Mouse (Mus musculus) activated CD4-positive, CD25-positive, alpha-beta regulatory T cell, adult 4 months (primary cell): ENCODE measurements around the gene Nup107. TPM values are rescaled to one million over a fixed set of nuclear protein-coding genes. Genes with fewer than 3 reads are reported as not detected.

Experiments
- ATAC-seq: one replicate; pipeline ENCODE4 v1.8.0; 2017
- polyA plus RNA-seq, 2 experiments: library from polyadenylated mRNA; unstranded; fragments of 100-300 nt; shearing (Covaris generic); gene quantifications; one replicate each; pipeline ENCODE4 v1.2.1; 2017

Gene Nup107
- polyA plus RNA-seq, 2 experiments from 2014 or later: 45.3 to 51.8 TPM

GRCm38 (mm10) chr10:117801886-117802285, 9.4 kb upstream of the Nup107 start:
- no peak for ATAC-seq

GRCm38 (mm10) chr10:117799806-117800205, 7.3 kb upstream of the Nup107 start:
- ATAC-seq: no peak

GRCm38 (mm10) chr10:117798436-117799035, 6.0 kb upstream of the Nup107 start:
- ATAC-seq: no peak

- no peak for ATAC-seq
Measured at GRCm38 (mm10) chr10:117797684-117798083, 5.2 kb upstream of the Nup107 start.

GRCm38 (mm10) chr10:117797106-117797505, 4.6 kb upstream of the Nup107 start:
- no peak for ATAC-seq

- ATAC-seq: no peak
Measured at GRCm38 (mm10) chr10:117796181-117796580, 3.7 kb upstream of the Nup107 start.

- no peak for ATAC-seq
Measured at GRCm38 (mm10) chr10:117795206-117795605, 2.7 kb upstream of the Nup107 start.

- no peak for ATAC-seq
Measured at GRCm38 (mm10) chr10:117793436-117794030, 1.0 kb upstream of the Nup107 start.

GRCm38 (mm10) chr10:117791171-117791470, 1.4 kb downstream of the Nup107 start:
- ATAC-seq: no peak

GRCm38 (mm10) chr10:117790421-117791170, 1.9 kb downstream of the Nup107 start:
- ATAC-seq: no peak

- no peak for ATAC-seq
Measured at GRCm38 (mm10) chr10:117790011-117790410, 2.5 kb downstream of the Nup107 start.

- peak; percentile 90 for ATAC-seq
Measured at GRCm38 (mm10) chr10:117784646-117785045, 7.9 kb downstream of the Nup107 start.

- ATAC-seq: no peak
Measured at GRCm38 (mm10) chr10:117783786-117784420, 8.6 kb downstream of the Nup107 start.

- ATAC-seq: no peak
Measured at GRCm38 (mm10) chr10:117782491-117783260, 9.8 kb downstream of the Nup107 start.

GRCm38 (mm10) chr10:117782056-117782455, 10.4 kb downstream of the Nup107 start:
- ATAC-seq: no peak

- no peak for ATAC-seq
Measured at GRCm38 (mm10) chr10:117781021-117781725, 11.3 kb downstream of the Nup107 start.

- no peak for ATAC-seq
Measured at GRCm38 (mm10) chr10:117780306-117780911, 12.1 kb downstream of the Nup107 start.

GRCm38 (mm10) chr10:117779581-117780305, 12.8 kb downstream of the Nup107 start:
- ATAC-seq: no peak

- ATAC-seq: no peak
Measured at GRCm38 (mm10) chr10:117778951-117779350, 13.6 kb downstream of the Nup107 start.

- no peak for ATAC-seq
Measured at GRCm38 (mm10) chr10:117778328-117778910, 14.1 kb downstream of the Nup107 start.
